15 mouse cellular contexts compared by ENCODE assay signal in the genomic region with DNA sequence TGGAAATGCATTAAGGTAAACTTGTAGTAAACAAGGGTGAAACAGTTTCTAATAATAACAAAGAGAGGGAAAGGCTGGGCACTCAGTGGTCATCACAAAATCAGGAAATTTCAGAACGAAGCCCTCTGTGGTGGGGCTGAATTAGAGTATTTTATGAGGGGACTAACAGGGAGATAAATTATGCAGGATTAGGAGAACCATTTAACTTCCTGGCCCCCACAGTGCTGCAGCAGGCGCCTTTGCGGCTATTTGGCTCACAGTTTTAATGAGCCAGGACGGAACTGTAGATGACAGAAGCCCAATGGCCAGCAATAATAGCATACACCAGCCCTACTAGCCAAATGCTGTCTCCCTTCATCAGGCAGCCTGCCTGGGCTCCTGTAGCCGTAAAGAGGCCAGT.
"Had no signal": no experiment of that assay in that cellular context is flagged by ENCODE, and none has a peak within 500 bp of the region (broad histone marks: within the 10 kb centered on the region; RNA-seq: fewer than 3 reads in every experiment).

No protein-coding gene starts in this region.

- ATAC-seq: liver, embryonic 12.5 days had no signal

- H3K27me3 ChIP-seq: limb, embryonic 15.5 days; liver, embryonic 12.5 days; neural tube, embryonic 12.5 days; stomach, embryonic 15.5 days had no signal

- H3K4me3 ChIP-seq: left cerebral cortex, adult 2 months; limb, embryonic 15.5 days; liver, embryonic 12.5 days; midbrain, embryonic 10.5 days; myocyte; neural tube, embryonic 12.5 days; stomach, embryonic 15.5 days had no signal

- H3K9me3 ChIP-seq: limb, embryonic 15.5 days; liver, embryonic 12.5 days; midbrain, embryonic 10.5 days; neural tube, embryonic 12.5 days; stomach, embryonic 15.5 days had no signal

- DNase-seq: kidney, postnatal 10 days; kidney, postnatal 4 days; lung, embryonic 14.5 days; lung, postnatal 10 days; lung, postnatal 4 days; right cerebral cortex, postnatal 14 days; thymus, adult 2 months; thymus, postnatal 25 days had no signal

- H3K4me2 ChIP-seq: limb, embryonic 15.5 days; liver, embryonic 12.5 days; lung, embryonic 14.5 days; neural tube, embryonic 12.5 days; stomach, embryonic 15.5 days had no signal

- H3K9ac ChIP-seq: limb, embryonic 15.5 days; liver, embryonic 12.5 days; lung, embryonic 14.5 days; neural tube, embryonic 12.5 days; stomach, embryonic 15.5 days had no signal

- H3K27ac ChIP-seq: left cerebral cortex, adult 2 months; limb, embryonic 15.5 days; liver, embryonic 12.5 days; midbrain, embryonic 10.5 days; neural tube, embryonic 12.5 days; stomach, embryonic 15.5 days had no signal

- H3K4me1 ChIP-seq: limb, embryonic 15.5 days; liver, embryonic 12.5 days; midbrain, embryonic 10.5 days; neural tube, embryonic 12.5 days; stomach, embryonic 15.5 days had no signal

- H3K36me3 ChIP-seq: stomach, embryonic 15.5 days had no signal
